Mouse (Mus musculus): ENCODE measurements around the gene Olfr1497.
"Not testable (repeated sequence)": the region's sequence is repeated elsewhere in the genome, so short reads cannot be mapped to it uniquely, and the experiment has no call there.

The Olfr1497 gene

GRCm38 (mm10) chr19:13798102-13798501, at the start of gene Olfr1497:
Gene Olfr1497 (minus strand): TSS chr19:13798202.
- DNase-seq (ENCODE audit: extremely low spot score, low read depth, low spot score): no peak

- DNase-seq (ENCODE audit: extremely low spot score, low read depth, low spot score): no peak
These were observed 32.4 kb upstream of the Olfr1497 start, which contains the start of gene Olfr1500 for GRCm38 (mm10) chr19:13830388-13830787. Gene Olfr1500 (minus strand): TSS chr19:13830488.

DNA sequence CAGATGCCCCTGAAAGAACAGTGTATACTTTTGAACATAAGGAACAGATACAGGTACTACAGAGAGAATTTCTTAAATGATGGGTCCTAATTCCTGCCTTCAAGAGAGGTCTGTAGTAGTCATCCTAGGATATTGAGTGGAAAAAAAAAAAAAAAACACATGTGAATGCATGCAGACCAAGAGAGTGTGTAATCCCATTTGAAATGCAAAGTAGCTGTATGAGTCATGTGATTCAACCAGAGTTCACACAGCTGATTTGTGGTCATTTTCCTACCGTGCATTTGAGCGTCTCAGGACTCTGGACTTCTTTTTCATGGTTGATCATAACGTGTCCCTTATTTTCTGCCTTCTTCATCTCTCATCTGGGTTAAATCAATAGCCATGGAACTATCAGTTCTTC, 30.4 kb upstream of the Olfr1497 start:
- DNase-seq (ENCODE audit: extremely low spot score, low read depth, low spot score): no peak

DNA sequence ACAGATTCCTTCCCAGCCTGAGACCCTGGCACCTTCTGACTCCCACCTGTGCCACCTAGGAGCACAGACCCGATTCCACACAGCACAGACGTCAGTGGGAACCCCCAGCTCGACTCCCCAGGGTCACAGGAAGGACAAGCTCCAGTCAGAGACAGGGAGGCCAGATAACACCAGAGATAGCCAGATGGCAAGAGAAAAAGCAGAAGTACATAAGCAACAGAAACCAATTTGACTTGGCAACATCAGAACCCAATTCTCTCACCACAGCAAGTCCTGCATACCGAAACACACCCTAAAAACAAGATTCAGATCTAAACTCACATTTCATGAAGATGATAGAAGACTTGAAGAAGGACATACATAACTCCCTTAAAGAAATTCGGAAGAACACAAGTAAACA, 22.8 kb upstream of the Olfr1497 start:
- no peak for DNase-seq (ENCODE audit: extremely low spot score, low read depth, low spot score)

DNA sequence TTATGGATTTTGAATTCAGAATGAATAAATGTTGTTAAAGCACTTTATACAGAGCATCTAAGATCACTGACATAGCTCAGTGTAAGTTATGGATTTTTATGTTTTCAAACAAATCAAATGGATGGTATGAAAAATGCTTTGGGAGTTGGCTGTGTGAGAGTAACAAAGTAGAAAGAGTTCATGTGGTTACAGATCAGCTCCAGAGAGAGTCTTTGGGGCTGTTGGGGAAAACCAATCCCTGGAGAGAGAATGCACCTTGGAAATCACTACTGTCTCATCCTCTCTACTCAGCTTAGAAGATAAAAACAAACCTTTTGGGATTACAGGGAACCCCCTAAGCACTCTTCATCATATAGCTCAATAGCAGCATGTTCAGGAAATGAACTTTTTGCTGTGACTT, 21.3 kb upstream of the Olfr1497 start, which contains the start of gene Olfr1499:
Gene Olfr1499, minus strand, starts transcription at position 101 of the 400 bp plus-strand sequence.
- no peak for DNase-seq (ENCODE audit: extremely low spot score, low read depth, low spot score)

- peak; percentile 0 for DNase-seq (ENCODE audit: extremely low spot score, low read depth, low spot score)
These were observed 20.8 kb upstream of the Olfr1497 start for GRCm38 (mm10) chr19:13818827-13819226.

- no peak for DNase-seq (ENCODE audit: extremely low spot score, low read depth, low spot score)
These were observed 14.8 kb upstream of the Olfr1497 start for GRCm38 (mm10) chr19:13812823-13813222.

GRCm38 (mm10) chr19:13805486-13805885, 7.5 kb upstream of the Olfr1497 start:
- not testable (repeated sequence) for DNase-seq (ENCODE audit: extremely low spot score, low read depth, low spot score)

DNA sequence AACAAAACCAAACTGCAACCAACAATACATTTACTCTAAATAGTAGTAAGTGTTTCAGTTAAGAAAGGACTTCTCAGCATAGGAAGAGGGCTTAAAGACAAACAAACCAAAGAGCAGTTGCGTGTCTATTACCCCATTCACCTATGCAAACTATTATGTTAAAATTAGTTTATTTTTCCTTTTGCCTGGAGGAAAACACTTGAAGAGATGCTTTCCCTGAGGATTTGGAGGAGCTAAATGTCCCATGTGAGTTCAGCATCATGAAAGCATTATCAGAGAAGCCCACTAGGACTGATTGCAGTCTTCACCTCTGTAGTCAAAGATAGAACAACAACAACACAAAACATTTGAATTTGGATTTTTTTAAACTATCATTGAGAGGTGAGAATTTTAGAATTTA, 20.4 kb downstream of the Olfr1497 start, which contains the start of gene Olfr1496:
Gene Olfr1496, plus strand, starts transcription at position 301 of the 400 bp plus-strand sequence.
- DNase-seq (ENCODE audit: extremely low spot score, low read depth, low spot score): no peak

DNA sequence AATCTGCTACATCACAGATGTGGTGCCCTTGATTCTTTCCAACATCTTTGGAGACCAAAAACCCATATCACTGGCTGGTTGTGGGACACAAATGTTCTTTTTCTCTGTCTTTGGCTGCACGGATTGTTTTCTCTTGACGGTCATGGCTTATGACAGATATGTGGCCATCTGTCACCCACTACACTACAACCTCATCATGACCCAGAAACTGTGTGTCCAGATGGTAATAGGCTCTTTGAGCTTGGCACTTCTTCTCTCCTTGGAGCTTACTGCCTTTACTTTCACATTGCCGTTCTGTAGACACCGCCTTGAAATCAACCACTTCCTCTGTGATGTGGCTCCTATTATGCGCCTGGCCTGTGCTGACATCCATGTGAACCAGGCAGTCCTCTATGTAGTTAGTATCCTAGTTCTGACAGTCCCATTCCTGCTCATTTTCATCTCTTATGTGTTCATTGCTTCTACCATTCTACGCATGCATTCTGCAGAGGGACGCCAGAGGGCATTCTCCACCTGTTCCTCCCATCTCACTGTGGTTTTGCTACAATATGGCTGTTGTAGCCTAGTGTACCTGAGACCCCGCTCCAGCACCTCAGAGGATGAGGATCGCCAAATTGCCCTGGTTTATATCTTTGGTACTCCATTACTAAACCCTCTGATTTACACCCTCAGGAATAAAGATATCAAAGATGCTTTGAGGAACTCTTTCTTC, 29.3 kb downstream of the Olfr1497 start:
- DNase-seq (ENCODE audit: extremely low spot score, low read depth, low spot score): no peak

DNA sequence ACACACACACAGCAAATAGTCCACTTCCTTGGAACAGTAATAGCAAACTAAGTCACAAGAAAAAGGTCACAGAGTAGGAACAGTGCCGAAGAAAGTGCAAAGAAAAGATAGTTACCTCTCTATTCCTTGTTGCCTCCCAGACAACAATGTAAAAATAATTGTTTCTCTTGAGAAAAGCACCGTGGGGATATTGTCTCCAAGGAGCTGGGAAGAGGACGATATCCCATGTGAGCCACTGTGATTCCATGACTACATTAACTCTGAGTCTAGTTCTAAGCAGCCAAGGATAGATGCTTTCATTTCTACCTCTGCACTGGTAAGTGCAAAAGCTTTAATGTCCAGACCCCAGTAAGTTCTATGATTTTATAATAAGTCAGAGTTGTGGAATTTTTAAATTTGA, 33.7 kb downstream of the Olfr1497 start, which contains the start of gene Olfr1495:
Gene Olfr1495, plus strand, starts transcription at position 301 of the 400 bp plus-strand sequence.
- no peak for DNase-seq (ENCODE audit: extremely low spot score, low read depth, low spot score)

DNA sequence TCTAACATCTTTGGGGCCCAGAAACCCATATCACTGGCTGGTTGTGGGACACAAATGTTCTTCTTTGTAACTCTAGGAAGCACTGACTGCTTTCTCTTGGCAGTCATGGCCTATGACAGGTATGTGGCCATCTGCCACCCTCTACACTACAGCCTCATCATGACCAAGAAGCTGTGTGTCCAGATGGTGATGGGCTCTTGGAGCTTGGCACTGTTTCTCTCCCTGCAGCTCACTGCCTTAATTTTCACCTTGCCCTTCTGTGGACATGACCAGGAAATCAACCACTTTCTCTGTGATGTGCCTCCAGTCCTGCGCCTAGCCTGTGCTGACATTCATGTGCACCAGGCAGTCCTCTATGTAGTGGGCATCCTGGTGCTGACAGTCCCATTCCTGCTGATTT, 48.6 kb downstream of the Olfr1497 start:
- DNase-seq (ENCODE audit: extremely low spot score, low read depth, low spot score): no peak
